Mouse (Mus musculus) heart, postnatal 0 days (tissue): ENCODE results near the gene Bpifb6.

Source experiments
- CTCF ChIP-seq: IDR thresholded peaks from 2 replicates; pipeline ENCODE4 v1.5.1; 2016; ENCODE audit warnings: antibody characterized with exemption, control low read depth, low read depth
- EP300 ChIP-seq: IDR thresholded peaks from 2 replicates; pipeline ENCODE4 v1.6.1; 2016; ENCODE audit warnings: antibody characterized with exemption, low read depth

DNA sequence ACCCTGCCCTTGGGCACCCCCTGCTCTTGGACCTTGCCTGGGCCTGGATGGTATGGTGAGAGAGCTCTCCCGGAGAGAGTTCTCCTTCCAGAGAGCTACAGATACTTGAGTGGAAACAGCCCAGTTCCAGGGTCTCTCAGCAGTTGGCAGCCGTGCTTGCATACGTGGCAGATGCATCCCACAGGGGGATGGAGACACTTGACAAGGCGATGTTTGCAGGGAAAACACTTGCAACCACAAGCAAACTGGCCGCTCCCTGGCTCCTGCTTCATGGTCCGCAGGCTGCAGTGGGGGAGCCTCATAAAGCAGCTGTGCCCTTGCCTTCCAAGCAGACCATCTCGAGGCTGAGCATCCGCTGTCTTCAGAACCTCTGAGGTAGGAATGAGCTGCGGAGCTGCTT is 25.4 kb upstream of the Bpifb6 start, which contains the start of gene Bpifb2:
- TF ChIP-seq CTCF (no peak), EP300 (no peak)
